Mouse (Mus musculus) liver, postnatal 0 days (tissue): ENCODE measurements at regions not wholly inside any gene's neighbourhood (a gene's known extent, or its start where the extent isn't known, plus 50 kb on each side); places are given as distances from the start of the nearest gene placed in this dataset.

Experiments used
- CTCF ChIP-seq: sonication (generic); IDR thresholded peaks from 2 replicates; pipeline ENCODE4 v1.5.1; 2016; ENCODE audit warnings: antibody characterized with exemption, low read depth
- EP300 ChIP-seq: IDR thresholded peaks from 2 replicates; pipeline ENCODE4 v1.6.1; 2016; ENCODE audit warnings: antibody characterized with exemption, low read depth, mild to moderate bottlenecking

- TF ChIP-seq CTCF, result no peak
- TF ChIP-seq EP300, result no peak
These were observed 178.3 kb upstream of the Tle1 start for GRCm38 (mm10) chr4:72379011-72379410.
